Mouse (Mus musculus): ENCODE measurements around the gene Sorcs2.

Sorcs2 gene

DNA sequence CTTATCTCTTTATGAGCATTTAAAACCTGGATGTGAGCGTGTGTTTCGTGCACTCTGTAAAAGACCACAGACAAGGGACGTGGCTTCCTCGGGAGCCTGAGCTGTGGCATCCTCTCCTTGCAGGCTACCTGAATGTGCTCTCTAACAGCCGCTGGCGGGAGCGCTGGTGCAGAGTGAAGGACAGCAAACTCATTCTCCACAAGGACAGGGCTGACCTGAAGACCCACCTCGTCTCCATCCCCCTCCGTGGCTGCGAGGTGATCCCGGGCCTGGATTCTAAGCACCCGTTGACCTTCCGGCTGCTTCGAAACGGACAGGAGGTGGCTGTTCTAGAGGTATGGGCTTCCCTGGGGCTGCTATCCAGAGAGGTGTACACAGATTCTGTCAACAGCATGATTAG is 423.7 kb downstream of the Sorcs2 start:
- DNase-seq: no peak

DNA sequence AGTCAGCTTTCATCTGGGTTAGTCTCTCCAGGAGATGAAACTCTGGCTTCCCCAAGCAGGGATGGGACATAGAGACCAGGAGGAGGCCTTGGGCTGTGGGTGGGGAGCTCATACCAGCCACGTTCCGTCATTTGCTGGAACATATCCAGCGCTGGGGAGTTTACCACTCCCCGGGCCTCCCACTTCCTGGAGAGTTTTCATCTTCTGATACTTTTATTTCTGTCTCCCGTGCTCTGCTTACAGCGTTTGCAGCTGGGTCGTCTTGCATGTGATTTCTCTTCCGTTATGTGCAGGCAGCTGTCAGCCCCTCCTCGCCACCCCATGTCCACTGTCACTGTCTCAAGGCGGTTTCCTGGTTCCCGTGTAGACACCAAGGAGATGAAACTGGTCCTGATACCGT is 424.1 kb downstream of the Sorcs2 start:
- DNase-seq: peak; percentile 93

DNA sequence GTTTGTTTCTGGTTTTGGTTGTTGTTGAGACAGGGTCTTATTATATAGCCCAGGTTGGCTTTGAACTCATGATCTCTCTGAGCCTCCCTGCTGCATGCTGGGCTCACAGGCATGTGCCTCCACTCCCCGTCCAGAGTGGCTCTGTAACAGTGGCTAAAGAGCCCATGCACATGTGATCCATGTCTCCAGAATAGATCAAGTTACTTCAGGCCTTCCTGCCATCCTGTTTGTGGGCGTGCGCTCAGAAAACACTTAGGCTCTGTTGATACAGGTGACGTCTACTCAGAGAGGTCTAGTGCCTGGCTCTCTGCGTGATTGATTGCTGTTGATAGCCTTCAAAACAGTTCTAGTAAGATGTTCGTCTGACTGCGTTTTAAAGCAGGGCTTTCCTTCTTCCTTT is 425.2 kb downstream of the Sorcs2 start:
- no peak for DNase-seq

DNA sequence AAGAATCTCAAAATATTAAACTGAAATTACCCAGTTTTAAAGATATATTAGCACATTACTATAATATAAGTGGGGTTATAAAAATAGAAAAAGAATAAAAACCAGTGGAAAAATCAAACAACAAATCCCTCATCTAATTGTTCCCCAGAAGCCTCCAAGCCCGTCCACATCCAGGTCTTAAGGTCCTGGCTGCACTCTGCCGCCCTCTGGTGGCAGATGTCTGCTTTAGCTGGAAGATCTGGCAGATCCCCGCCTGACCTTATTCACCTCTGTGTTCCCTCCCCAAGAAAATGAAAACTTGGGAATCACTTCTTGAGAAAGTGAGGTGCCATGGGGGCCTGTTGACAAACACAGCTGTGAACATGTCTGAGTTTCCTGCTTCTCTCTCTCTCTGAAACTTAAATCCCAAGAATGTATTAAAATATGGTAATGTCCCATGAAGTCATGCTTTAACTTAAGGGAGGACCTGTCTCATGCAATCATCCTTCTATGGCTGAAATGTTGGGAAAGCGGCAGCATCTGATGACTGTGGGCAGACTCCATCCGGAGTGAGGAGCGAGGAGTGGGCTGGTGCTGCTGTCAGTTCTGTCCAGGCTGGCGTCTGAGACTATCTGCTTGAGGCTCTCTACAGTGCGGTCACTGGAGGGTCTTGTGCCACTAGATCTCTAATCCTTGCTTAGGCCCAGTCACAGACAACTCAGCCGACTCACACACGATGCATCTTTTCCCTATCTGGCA is 425.9 kb downstream of the Sorcs2 start:
- peak; percentile 88 for DNase-seq

DNA sequence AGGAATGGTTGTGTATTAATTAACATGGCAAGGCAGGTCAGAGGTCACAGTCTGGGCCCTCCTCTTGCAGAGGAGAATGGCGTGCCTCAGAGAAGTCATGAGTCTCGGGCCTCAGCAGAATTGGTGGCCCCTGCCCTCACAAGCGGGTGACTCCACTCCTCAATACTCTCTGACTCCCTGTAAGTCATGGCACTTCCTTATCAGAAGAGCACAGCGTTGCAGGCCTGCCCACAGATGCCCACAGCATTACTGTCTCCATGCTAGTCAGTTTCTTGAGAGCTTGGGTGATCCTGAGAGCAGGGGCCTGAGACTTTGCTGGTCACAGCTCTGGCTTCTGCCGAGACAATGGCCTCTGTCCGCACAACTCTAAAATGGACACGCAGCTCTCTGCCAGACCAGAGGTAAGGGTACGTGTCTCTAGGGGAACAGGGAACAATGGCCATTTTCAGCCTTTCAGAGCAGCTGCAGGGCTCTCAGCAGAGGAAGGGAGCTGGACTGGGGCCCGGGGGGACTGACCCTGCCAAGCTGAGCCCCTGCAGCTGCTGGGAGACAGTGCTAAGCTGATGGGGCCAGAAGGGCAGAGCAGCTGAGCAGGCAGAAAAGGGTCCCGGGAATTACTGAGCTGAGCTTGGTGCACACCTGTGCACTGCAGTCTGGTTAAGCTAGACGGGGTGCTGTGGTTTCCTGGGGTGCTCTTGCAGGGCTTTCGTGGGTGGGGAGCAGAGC is 427.4 kb downstream of the Sorcs2 start:
- DNase-seq: peak; percentile 89

- no peak for DNase-seq
Measured at GRCm38 (mm10) chr5:35969857-35970256, 428.1 kb downstream of the Sorcs2 start.
